Mouse (Mus musculus) midbrain, embryonic 10.5 days (tissue): ENCODE measurements around the gene Tbc1d5. TPM values are rescaled to one million over a fixed set of nuclear protein-coding genes. Genes with fewer than 3 reads are reported as not detected.

Experiments used
- DNase-seq: peaks from one replicate; pipeline ENCODE4 v3.0.0-alpha.2; 2017; ENCODE audit warnings: low spot score
- H3K27ac ChIP-seq: fragments of 300-500 bp; sonication (generic); replicated peaks from 2 replicates; pipeline ENCODE4 v1.5.1; 2016; ENCODE audit warnings: mild to moderate bottlenecking
- H3K27me3 ChIP-seq: fragments of 300-500 bp; sonication (generic); 2 replicates; pipeline ENCODE4 v1.6.1; 2016; ENCODE audit warnings: low read depth, mild to moderate bottlenecking; ENCODE audit not compliant: poor library complexity, severe bottlenecking
- H3K36me3 ChIP-seq: fragments of 300-500 bp; sonication (generic); 2 replicates; pipeline ENCODE4 v1.6.1; 2016; ENCODE audit warnings: mild to moderate bottlenecking, moderate library complexity
- H3K4me1 ChIP-seq: fragments of 300-500 bp; sonication (generic); 2 replicates; pipeline ENCODE4 v1.6.1; 2016
- H3K4me3 ChIP-seq: fragments of 300-500 bp; sonication (generic); 2 replicates; pipeline ENCODE4 v1.5.1; 2016; ENCODE audit warnings: mild to moderate bottlenecking, moderate library complexity
- H3K9me3 ChIP-seq: fragments of 300-500 bp; sonication (generic); replicated peaks from 2 replicates; pipeline ENCODE4 v1.6.1; 2016; ENCODE audit warnings: mild to moderate bottlenecking
- WGBS: fragments of 180-500 bp; shearing (Covaris S2); methylation state at CpG from one replicate; pipeline ENCODE4 v1.1.7; 2016; 5-methylcytosine and 5-hydroxymethylcytosine counted together
- polyA plus RNA-seq: library from polyadenylated mRNA; unstranded; fragments of >200 nt; fragmentation: Nextera tagmentation; extraction: Ambion mirVana; gene quantifications from 2 replicates; pipeline ENCODE4 v1.2.1, GENCODE M21; 2016

Tbc1d5 gene
- 10.8 and 12.3 TPM in 2 replicates for polyA plus RNA-seq

DNA sequence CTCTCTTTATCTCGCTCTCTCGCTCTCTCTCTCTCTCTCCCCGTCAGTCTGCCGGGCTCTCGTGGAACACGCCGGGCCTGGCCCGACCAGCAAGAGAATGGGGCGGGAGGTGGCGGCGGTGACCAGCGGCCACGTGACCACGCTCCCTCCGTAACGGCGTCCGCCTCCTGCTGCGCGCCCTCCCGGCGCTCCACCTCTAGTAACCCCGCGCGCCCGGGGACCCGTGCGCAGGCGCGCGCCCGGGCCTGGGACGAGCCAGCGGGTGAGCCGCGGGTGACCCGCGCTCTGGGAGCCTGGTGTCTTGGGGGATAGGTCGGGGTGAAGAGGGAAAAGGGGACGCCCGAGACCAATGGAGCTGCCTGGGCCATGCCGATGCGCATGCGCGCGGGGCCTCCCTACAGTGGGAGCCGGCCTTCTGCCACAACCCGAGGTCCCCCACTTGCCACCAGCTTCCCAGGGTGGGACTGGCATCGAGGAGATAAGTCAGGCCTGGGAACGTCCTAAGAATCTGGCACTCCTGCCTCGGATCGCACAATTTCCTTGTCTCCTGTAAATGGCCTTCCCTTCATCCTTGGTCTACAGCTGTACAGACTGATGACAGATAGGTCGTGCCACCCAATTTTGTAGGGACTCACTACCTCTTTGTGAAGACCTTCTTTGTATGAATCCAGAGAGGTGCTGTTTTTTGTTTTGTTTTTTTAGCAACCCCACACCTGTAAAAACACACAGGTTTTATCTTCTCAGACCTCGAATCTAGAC is at the start of gene Tbc1d5:
Gene Tbc1d5 (minus strand): TSS at position 158 of the 759 bp plus-strand sequence.
- no peaks in the 10 kb centered on the region for H3K9me3 ChIP-seq
- no peaks in the 10 kb centered on the region for H3K27me3 ChIP-seq
- peak within 1 kb of the TSS; percentile 99 for H3K27ac ChIP-seq
- H3K36me3 ChIP-seq: no peaks in the 10 kb centered on the region
- peaks cover 12% of the 10 kb centered on the region for H3K4me1 ChIP-seq
- peak; percentile 93 for DNase-seq
- peak within 1 kb of the TSS; percentile 87 for H3K4me3 ChIP-seq
- 2% methylated on average over 54 of the region's 54 CpGs for WGBS

DNA sequence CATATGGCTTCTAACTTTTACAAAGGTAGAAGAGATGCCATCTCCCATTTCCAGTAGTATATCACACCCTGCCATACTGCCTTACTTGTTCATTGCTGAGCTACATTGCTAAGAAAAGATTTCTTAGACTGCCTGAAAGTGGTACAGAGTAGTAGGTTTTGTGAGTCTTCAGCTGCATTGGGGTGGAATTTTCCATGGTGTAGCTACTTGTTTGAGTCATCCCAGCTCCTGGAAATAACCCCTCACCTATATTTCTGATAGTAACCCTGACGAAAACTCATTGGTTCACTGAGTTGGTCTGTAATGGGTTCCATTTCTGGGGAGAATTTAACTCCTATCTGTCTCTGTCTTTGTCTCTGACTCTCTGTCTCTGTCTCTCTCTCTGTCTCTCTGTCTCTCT is 46.9 kb upstream of the Tbc1d5 start:
- Histone ChIP-seq H3K4me1 (peaks cover 4% of the 10 kb centered on the region; the same call in 1 of the 2 replicates), H3K36me3 (no peaks in the 10 kb centered on the region), H3K27ac (no peak overlapping the region), H3K4me3 (no peak overlapping the region), H3K27me3 (no peaks in the 10 kb centered on the region), H3K9me3 (no peaks in the 10 kb centered on the region)
- 78% methylated on average over 1 of the region's 1 CpGs for WGBS
- no peak for DNase-seq

DNA sequence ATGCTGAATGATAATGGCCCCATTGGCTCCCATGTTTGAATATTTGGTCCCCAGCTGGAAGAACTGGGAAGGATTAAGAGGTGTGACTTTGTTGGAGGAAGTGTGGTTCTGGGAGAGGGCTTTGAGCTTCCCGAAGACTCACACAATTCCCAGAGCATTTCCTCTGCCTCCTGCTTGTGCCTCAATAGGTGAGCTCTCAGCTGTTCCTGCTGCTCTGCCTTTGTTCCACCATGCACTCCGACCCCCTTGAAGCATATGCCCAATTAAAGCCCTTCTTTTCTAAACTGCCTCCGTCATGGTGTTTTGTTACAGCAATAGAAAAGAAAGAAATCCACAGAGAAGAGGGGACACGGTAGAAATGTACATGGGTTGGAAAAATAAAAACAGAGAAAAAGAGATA is 44.0 kb upstream of the Tbc1d5 start:
- Histone ChIP-seq H3K4me3 (no peak overlapping the region), H3K9me3 (no peaks in the 10 kb centered on the region), H3K36me3 (no peaks in the 10 kb centered on the region), H3K27ac (no peak overlapping the region), H3K4me1 (peaks cover 4% of the 10 kb centered on the region; the same call in 1 of the 2 replicates), H3K27me3 (no peaks in the 10 kb centered on the region)
- DNase-seq: peak; percentile 12
- 27% methylated on average over 4 of the region's 4 CpGs for WGBS

DNA sequence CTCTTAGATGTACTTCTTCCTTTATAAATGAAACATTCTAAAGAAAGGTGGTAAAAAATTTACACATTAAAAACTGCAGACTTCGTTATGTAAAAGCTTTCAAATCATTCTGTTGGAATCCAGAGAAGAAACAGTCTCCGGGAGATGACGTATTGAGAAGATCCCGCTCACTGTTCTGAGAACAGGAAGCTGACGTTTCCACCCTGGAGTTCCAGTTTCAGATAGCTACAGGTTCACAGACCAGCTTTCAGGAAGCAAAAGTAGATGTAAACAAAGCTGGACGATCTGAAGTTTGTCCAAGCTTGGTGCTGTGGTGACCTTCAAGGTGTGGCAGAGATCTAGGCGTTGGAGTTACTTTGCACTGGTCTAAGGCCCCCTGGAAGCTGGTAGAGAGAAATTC is 41.9 kb upstream of the Tbc1d5 start:
- H3K4me3 ChIP-seq: no peak overlapping the region
- WGBS: 88% methylated on average over 7 of the region's 7 CpGs
- peaks cover 4% of the 10 kb centered on the region; the same call in 1 of the 2 replicates for H3K4me1 ChIP-seq
- H3K27ac ChIP-seq: no peak overlapping the region
- H3K9me3 ChIP-seq: peaks cover 1% of the 10 kb centered on the region; the same call in 1 of the 2 replicates
- no peaks in the 10 kb centered on the region for H3K36me3 ChIP-seq
- H3K27me3 ChIP-seq: no peaks in the 10 kb centered on the region
- no peak for DNase-seq

- peaks cover 3% of the 10 kb centered on the region; the same call in 1 of the 2 replicates for H3K9me3 ChIP-seq
- no peaks in the 10 kb centered on the region for H3K27me3 ChIP-seq
- WGBS: 85% methylated on average over 3 of the region's 3 CpGs
- no peak for DNase-seq
- peaks cover 4% of the 10 kb centered on the region; the same call in 1 of the 2 replicates for H3K4me1 ChIP-seq
- H3K27ac ChIP-seq: no peak overlapping the region
- no peak overlapping the region for H3K4me3 ChIP-seq
- H3K36me3 ChIP-seq: no peaks in the 10 kb centered on the region
These were observed 40.7 kb upstream of the Tbc1d5 start for GRCm38 (mm10) chr17:51219897-51220296.

- no peak for DNase-seq
- no peak overlapping the region for H3K27ac ChIP-seq
- no peaks in the 10 kb centered on the region for H3K4me1 ChIP-seq
- H3K4me3 ChIP-seq: no peak overlapping the region
- no peaks in the 10 kb centered on the region for H3K36me3 ChIP-seq
- H3K9me3 ChIP-seq: peaks cover 3% of the 10 kb centered on the region; the same call in 1 of the 2 replicates
- WGBS: 95% methylated on average over 6 of the region's 6 CpGs
- no peaks in the 10 kb centered on the region for H3K27me3 ChIP-seq
These were observed 37.3 kb upstream of the Tbc1d5 start for GRCm38 (mm10) chr17:51216426-51216825.

DNA sequence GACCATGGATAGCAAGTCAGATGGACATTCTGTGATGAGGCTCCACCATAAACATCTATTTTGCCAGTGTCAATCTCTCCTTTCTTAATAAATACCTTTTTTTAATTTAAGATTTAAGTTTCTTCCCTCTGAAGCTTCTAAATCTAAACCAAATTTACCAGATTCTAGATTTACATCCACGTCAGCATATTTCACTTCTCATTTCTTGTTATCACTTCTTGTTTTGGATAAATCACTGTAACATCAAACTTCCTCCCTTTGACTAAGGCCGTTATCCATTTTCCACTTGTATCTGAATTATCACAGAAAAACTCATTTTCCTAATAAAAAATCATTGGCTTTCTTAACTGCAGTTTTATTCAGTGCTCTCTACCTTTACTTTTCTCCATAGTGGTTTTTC is 30.4 kb upstream of the Tbc1d5 start:
- H3K27ac ChIP-seq: no peak overlapping the region
- H3K4me1 ChIP-seq: no peaks in the 10 kb centered on the region
- H3K4me3 ChIP-seq: no peak overlapping the region
- DNase-seq: no peak
- H3K9me3 ChIP-seq: no peaks in the 10 kb centered on the region
- no peaks in the 10 kb centered on the region for H3K27me3 ChIP-seq
- 92% methylated on average over 2 of the region's 2 CpGs for WGBS
- H3K36me3 ChIP-seq: no peaks in the 10 kb centered on the region

DNA sequence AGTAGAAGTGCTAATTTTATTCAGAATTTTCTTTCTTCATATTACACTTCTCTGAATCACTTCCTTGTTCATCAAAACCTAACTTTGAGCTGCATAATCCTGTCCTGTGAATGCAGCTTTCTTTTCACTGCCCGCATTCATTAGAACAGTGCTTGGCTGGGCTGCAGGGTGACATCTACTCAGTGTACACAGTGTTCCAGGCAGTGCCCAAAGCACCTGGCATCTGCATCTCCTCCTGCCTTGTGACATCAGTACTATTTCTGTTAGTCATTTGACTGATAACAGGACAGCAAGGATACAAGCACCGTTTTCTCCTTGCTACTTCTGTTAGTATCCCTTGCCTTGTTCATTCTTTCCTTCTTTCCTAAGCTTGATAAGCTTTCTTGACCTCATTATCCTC is 25.5 kb upstream of the Tbc1d5 start:
- no peak overlapping the region for H3K27ac ChIP-seq
- no peaks in the 10 kb centered on the region for H3K4me1 ChIP-seq
- H3K9me3 ChIP-seq: no peaks in the 10 kb centered on the region
- WGBS: 86% methylated on average over 2 of the region's 2 CpGs
- no peaks in the 10 kb centered on the region for H3K36me3 ChIP-seq
- H3K27me3 ChIP-seq: no peaks in the 10 kb centered on the region
- no peak for DNase-seq
- no peak overlapping the region for H3K4me3 ChIP-seq

DNA sequence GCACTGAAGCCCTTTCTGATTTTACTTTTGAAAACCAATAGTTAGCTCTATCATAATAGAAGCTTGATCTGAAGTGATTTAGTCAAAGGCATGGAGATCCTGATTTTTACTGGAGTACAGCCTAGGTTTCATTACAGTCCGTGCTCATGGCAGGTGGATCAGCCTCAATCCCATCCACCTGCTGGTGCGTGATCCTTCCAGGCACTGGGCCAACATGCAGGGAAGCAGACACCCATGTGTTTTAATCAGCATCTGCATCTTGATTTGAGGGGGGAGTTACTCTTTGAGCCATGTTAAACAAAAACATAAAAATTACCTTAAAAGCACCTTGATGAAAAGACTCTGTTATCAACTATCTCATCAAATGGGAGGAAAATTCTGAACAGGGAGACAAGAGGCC is 16.4 kb upstream of the Tbc1d5 start:
- WGBS: 91% methylated on average over 2 of the region's 2 CpGs
- no peaks in the 10 kb centered on the region for H3K27me3 ChIP-seq
- DNase-seq: no peak

GRCm38 (mm10) chr17:51194787-51195186 is 15.6 kb upstream of the Tbc1d5 start:
- no peaks in the 10 kb centered on the region for H3K4me1 ChIP-seq
- no peak for DNase-seq
- H3K36me3 ChIP-seq: no peaks in the 10 kb centered on the region
- H3K4me3 ChIP-seq: no peak overlapping the region
- no peaks in the 10 kb centered on the region for H3K27me3 ChIP-seq
- H3K27ac ChIP-seq: no peak overlapping the region
- no peaks in the 10 kb centered on the region for H3K9me3 ChIP-seq
- 87% methylated on average over 2 of the region's 2 CpGs for WGBS

More for the DNA sequence above, 16.4 kb upstream of the Tbc1d5 start:
- Histone ChIP-seq H3K4me1 (no peaks in the 10 kb centered on the region), H3K27ac (no peak overlapping the region), H3K9me3 (no peaks in the 10 kb centered on the region), H3K36me3 (no peaks in the 10 kb centered on the region), H3K4me3 (no peak overlapping the region)

GRCm38 (mm10) chr17:51191381-51191780 is 12.2 kb upstream of the Tbc1d5 start:
- WGBS: 93% methylated on average over 1 of the region's 1 CpGs
- no peak overlapping the region for H3K4me3 ChIP-seq
- H3K27ac ChIP-seq: no peak overlapping the region
- no peaks in the 10 kb centered on the region for H3K27me3 ChIP-seq
- no peaks in the 10 kb centered on the region for H3K4me1 ChIP-seq
- no peaks in the 10 kb centered on the region for H3K36me3 ChIP-seq
- no peak for DNase-seq
- no peaks in the 10 kb centered on the region for H3K9me3 ChIP-seq

- Histone ChIP-seq H3K9me3 (no peaks in the 10 kb centered on the region), H3K4me1 (peaks cover 9% of the 10 kb centered on the region), H3K27me3 (no peaks in the 10 kb centered on the region), H3K4me3 (no peak overlapping the region), H3K36me3 (no peaks in the 10 kb centered on the region), H3K27ac (no peak overlapping the region)
- DNase-seq: no peak
- WGBS: 86% methylated on average over 2 of the region's 2 CpGs
These were observed 3.6 kb upstream of the Tbc1d5 start for GRCm38 (mm10) chr17:51182715-51183114.

DNA sequence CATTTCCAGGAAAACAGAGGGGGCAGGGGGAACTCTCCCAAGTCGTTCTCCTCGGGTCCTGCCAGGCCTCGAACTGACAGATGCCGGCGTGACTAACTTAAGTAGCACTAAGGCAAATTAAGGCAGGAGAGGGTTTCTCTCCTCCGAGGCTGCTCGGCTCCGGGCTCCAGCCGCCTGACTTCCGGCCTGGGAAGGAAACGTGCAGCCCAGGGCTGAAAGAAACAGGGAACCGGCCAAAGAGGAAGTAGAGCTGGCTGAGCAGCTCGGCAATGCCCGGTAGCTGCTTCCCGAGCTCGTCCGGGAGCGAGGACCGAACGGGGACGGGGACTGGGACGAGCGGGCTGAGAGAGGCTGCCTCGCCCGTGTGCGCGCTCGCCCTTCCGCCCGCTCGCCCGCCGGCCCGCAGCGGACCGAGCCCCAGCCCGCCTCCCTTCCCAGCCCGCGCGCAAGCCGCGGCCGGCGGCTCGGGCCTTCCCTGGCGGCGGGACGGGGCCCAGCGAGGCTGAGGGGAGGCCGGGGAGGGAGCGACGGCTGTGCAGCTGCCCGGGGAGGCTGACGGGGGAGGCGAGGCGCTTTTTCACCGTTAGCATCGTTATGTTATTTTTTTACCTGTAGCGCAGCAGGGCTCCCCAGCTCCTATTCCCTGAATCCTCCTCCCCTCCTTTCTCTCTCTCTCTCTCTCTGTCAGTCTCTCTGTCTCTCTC is 509 bp downstream of the Tbc1d5 start:
- DNase-seq: peak; percentile 79
- Histone ChIP-seq H3K27ac (peak overlapping the region; percentile 99), H3K4me3 (peak overlapping the region; percentile 87), H3K9me3 (no peaks in the 10 kb centered on the region), H3K36me3 (no peaks in the 10 kb centered on the region), H3K27me3 (no peaks in the 10 kb centered on the region), H3K4me1 (peaks cover 12% of the 10 kb centered on the region)
- WGBS: 0% methylated on average over 53 of the region's 59 CpGs
